Mouse (Mus musculus) common myeloid progenitor, adult 5-6 weeks (primary cell): Measurements from ENCODE around the gene Tysnd1. TPM values are rescaled to one million over a fixed set of nuclear protein-coding genes. Genes with fewer than 3 reads are reported as not detected.
A peak's percentile ranks its signal among the peaks of the same experiment; 100 is the strongest.

ENCODE experiments used
- ATAC-seq: replicated peaks from 2 replicates; pipeline ENCODE4 v1.8.0; 2016; ENCODE audit warnings: low read depth, mild to moderate bottlenecking, moderate TSS enrichment, inconsistent platforms; ENCODE audit not compliant: poor library complexity, severe bottlenecking
- total RNA-seq: library from RNA; stranded (forward); fragments of 200-1000, 187-1606 nt; gene quantifications from 2 replicates; pipeline ENCODE4 v1.2.3, GENCODE M21; 2017

Tysnd1 gene
- total RNA-seq, 1 experiment from 2014 or later = 20.1 TPM

DNA sequence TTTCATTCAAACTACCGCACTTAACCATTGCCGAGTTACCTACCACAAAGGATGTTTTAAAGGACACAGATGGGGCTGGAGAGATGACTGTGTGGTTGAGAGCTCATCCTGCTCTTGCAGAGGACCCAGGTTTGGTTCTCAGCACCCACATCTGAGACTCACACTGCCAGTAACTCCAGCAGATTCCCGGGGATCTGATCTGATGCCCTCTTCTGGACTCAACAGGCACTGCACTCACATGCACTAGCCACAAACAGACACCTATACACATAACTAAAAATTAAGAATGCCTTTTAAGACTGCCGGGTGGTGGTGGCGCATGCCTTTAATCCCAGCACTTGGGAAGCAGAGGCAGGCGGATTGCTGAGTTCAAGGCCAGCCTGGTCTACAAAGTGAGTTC is 34.9 kb downstream of the Tysnd1 start:
- ATAC-seq = no peak

DNA sequence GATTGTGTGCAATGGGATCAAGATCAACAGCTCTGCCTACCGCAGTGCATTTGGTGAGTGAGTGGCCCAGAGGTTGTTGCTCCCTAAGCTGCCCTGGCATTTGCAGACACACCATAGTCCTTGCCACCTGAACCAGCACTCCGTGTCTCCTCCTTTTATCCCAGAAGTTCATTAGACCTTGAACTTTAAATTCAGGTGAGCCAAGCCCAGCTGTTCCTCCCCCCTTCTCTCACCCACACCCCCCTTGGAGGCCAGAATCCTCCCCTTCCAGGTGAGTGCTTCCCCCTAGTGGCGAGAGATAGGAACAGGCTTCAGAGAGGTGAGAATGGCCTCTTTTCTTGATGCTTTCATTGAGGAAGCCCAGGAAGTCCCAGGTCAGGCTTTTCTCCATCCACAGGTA is 39.1 kb downstream of the Tysnd1 start:
- peak; percentile 81 for ATAC-seq

DNA sequence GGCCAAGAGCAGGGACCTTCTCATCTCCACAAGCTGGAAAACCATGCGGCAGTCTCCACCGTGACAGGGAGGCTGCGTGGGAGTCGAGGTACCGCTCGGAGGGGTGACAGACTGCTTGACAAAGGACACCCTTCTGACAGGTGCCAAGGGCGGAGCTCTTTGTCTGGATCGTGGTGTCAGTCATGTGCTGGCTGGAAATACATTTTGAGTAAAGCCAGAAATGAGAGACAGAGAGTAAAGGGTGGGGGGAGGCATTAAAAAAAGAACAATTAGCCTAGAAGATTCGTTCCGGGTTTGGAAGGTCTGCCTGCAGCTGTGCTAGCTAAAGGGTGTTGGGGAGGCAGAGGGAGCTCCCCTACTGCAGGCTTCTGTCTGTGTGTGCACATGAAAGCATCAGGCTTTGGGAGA is 41.4 kb downstream of the Tysnd1 start:
- no peak for ATAC-seq

DNA sequence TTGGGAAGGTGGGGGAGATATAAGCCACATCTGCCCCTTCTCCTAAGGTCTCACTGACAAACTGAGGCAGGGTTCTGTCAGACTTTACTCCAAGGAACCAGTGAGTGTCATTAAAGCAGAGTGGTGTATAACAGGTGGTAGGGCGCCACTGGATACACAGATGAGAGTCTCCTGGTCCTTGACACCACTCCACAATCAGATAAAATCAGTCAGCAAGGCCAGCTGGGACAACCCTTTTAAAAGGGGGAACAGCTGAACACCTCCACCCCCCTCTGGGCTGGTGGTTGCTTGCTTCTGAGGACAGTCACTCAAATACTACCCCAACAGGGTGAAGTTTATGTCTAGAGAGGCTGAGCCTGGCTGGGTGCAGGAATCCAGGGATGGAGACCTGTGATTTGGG is 42.2 kb downstream of the Tysnd1 start:
- ATAC-seq = no peak

DNA sequence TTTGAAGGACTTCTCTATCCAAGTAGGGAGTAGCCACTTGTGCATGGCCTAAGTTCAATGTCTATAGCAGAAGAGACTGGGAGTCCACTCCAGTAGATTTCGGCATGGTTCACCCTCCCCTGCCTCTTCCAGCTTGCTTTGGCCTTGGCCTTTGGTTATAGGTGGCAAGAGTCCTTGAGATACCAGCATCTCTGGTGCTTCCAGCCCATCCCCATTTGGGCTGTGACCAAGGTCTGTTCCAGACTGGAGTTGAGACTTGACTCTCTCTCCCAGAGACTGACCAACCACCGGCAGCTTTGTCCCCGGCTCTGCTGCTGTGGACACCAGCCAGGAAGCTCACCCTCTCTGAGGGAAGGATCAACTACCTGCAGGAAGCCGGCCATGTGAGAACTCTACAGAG is 42.8 kb downstream of the Tysnd1 start:
- ATAC-seq = no peak

DNA sequence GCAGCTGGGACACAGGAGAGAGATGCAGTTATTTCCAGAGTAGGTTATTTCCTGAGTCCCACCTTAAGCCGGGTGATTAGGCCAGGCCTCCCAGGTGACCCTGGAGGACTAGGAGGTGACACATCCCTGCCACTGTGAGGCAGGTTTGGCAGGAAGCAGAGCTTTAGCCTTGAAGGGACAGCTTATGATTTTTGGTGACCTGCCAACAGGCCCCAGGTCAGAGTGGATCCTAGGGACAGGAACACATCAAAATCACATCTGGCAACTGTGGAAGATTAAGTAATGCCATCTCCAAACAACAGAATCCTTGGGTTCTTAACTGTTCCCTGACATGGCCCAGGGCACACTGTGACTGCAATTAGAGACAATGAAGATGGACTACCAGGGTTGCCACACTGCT is 46.0 kb downstream of the Tysnd1 start:
- ATAC-seq = no peak

DNA sequence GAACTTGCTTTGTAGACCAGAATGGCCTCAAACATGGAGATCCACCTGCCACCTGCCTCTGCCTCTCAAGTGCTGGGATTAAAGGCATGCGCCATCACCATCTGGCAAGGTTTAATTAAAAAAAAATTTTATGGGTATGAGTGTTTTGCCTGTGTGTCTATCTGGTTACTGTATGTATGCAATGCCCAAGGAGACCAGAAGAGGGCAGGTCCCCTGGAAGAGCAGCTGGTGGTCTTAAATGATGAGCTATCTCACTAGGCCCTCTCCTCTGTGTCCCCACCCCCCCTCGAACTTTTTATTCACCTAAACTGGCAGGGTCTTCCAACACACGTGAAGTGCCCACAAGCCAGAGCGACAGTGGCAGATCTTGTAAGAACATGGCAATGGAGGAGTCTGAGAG is 46.6 kb downstream of the Tysnd1 start:
- no peak for ATAC-seq

DNA sequence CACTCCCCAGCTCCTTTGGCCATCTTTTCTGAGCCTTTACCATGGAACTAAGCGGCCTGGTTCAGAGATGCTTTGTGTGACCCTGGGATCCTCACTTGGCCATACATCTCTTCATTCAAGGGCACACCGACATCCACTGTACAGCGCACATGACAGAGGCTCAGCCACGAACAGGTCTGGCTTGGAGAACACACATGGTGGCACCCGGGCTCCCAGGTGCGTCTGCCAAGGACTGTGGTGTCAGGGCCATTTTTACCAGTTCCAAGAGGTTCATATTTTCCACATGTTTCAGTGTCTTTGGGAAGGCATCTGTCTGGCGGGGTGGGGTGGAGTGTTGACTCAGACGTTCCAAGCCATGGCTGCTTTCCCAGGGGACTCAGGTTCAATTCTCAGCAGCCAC is 47.0 kb downstream of the Tysnd1 start:
- ATAC-seq = no peak

DNA sequence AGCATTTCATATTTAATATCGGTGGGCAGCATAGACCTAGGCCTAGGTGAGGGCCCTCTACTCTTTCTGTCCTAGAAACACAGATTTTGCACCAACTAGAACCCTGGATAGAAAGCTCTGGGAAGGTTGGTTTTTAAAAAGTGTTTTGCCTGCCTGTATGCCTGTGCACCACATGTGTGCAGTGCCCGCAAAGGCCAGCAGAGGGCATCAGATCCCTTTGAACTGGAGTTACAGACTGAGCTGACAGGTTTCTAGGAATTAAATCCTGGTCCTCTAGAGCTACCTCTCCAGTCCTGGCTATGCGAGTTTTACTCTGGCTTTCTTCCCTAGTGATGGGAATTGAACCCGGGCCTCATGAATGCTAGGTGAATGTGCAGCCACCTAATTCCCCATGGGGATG is 49.8 kb downstream of the Tysnd1 start:
- no peak for ATAC-seq

DNA sequence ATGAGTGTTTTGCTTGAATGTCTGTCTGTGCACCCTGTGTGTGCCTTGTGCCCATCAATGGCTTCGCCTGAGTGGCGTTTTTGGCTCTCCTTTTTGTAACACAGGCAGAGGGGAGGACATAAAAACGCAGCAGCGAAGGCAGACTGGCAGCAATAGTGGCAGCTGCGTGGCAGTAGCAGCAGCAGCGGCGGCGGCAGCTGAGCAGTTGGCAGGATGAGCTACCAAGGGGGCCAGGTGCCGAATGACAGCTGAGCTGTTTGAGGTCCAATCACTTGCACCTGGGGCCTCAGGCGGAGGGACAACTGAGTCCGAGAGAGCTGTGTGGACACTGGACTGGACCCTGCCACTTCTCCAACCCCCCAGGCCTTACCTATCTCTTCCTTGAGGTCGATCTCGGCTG is 52.0 kb downstream of the Tysnd1 start:
- ATAC-seq = no peak

DNA sequence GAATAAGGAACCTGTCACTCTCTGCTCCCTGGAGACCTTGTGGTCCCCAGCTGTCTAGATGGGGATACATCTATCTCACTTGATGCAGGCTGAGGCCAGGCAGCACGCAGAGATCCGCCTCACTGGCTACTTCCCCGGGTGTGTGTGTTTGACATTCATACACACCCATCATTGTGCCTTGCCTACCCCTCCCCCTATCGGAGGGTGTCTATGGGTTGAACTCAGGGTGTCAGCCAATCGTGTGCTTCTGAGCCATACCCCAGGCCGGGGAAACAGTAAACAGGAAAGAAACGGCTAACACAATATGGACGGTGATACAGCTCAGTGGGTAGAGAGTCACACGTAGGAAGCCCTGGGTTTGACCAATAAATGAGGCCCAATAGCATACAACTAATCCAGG is 54.7 kb downstream of the Tysnd1 start:
- no peak for ATAC-seq

DNA sequence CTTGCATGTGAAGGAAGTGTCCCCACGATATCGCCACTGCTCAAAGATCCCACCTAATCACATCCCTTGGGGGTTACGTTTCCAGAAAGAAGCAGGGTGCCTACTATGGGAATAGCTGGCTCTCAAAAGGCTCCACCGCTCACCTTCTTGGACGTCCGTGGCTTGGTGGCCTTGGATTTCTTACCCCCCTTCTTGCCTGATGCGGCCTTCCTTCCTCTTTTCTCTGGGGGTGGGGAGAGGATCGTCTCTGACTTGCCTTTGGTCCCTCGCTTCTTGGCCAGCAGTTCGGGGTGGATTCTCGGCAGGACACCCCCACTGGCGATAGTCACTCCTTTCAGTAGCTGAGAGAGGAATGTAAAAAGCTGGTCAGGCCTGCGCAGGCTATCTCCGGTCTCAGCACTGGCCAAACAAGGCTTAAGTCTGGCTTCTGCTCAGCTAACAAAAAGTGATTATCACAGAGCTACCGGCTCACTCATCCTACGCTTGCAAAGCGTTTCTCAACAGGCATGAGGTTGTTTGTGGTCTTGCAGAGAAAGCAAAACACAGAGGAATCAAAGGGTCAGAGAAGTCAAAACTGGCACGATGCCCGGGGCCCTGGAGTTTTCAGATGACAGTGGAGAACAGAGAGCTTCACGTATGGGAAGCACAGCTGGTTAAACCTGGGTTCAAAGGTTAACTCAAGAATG is 56.4 kb downstream of the Tysnd1 start:
- peak; percentile 84 for ATAC-seq

Other genes starting within 250 kb of the Tysnd1 start
- gene Eif4ebp2, start 242.9 kb upstream of the Tysnd1 start, total RNA-seq = 17.7 and 29.8 TPM in 2 replicates
- 3.6 and 6.9 TPM in 2 replicates for gene Lrrc20, start 219.7 kb upstream of the Tysnd1 start, total RNA-seq
- not detected in 2 replicates for gene Npffr1, start 100.0 kb upstream of the Tysnd1 start, total RNA-seq
- 152 and 159 TPM in 2 replicates for gene Ppa1, start 47.0 kb upstream of the Tysnd1 start, total RNA-seq
- gene Sar1a, start 15.2 kb upstream of the Tysnd1 start, total RNA-seq = 106 and 111 TPM in 2 replicates
- 2.7 and 5.0 TPM in 2 replicates for gene Aifm2, start 19.7 kb downstream of the Tysnd1 start, total RNA-seq
- 1.2 and 1.8 TPM in 2 replicates for gene H2afy2, start 88.6 kb downstream of the Tysnd1 start, total RNA-seq